Mouse (Mus musculus) liver, postnatal 0 days (tissue): ENCODE measurements around the gene Ccdc163. TPM values are rescaled to one million over a fixed set of nuclear protein-coding genes. Genes with fewer than 3 reads are reported as not detected.
A peak's percentile ranks its signal among the peaks of the same experiment; 100 is the strongest.
"Not testable (repeated sequence)": the region's sequence is repeated elsewhere in the genome, so short reads cannot be mapped to it uniquely, and the experiment has no call there.

ENCODE experiments used
- ATAC-seq: fragments of 200-750 bp; cut with Nextera tagmentation; 2 replicates; pipeline ENCODE4 v1.8.0; 2017; ENCODE audit warnings: mild to moderate bottlenecking, moderate library complexity
- DNase-seq: peaks from one replicate; pipeline ENCODE4 v3.0.0-alpha.2; 2016
- H3K27ac ChIP-seq: fragments of 300-500 bp; sonication (generic); 2 replicates; pipeline ENCODE4 v1.5.1; 2014; ENCODE audit warnings: antibody characterized with exemption, moderate library complexity, mild to moderate bottlenecking, low read depth
- H3K27me3 ChIP-seq: fragments of 300-500 bp; sonication (generic); 2 replicates; pipeline ENCODE4 v1.6.1; 2014; ENCODE audit warnings: low read length, control low read depth, mixed read lengths; ENCODE audit not compliant: insufficient read depth
- H3K36me3 ChIP-seq: fragments of 300-500 bp; sonication (generic); replicated peaks from 2 replicates; pipeline ENCODE4 v1.6.1; 2014; ENCODE audit warnings: mild to moderate bottlenecking, control low read depth, low read length, moderate library complexity, mixed read lengths; ENCODE audit not compliant: insufficient read depth
- H3K4me1 ChIP-seq: fragments of 300-500 bp; sonication (generic); 2 replicates; pipeline ENCODE4 v1.6.1; 2014; ENCODE audit warnings: antibody characterized with exemption, mild to moderate bottlenecking, control low read depth; ENCODE audit not compliant: insufficient read depth
- H3K4me2 ChIP-seq: fragments of 300-500 bp; sonication (generic); 2 replicates; pipeline ENCODE4 v1.6.1; 2014; ENCODE audit warnings: low read depth, mild to moderate bottlenecking, low read length, moderate library complexity, mixed read lengths
- H3K4me3 ChIP-seq: fragments of 300-500 bp; sonication (generic); 2 replicates; pipeline ENCODE4 v1.5.1; 2014; ENCODE audit warnings: low read depth, low read length
- H3K9ac ChIP-seq: fragments of 300-500 bp; sonication (generic); replicated peaks from 2 replicates; pipeline ENCODE4 v1.6.1; 2014; ENCODE audit warnings: mild to moderate bottlenecking, moderate library complexity
- H3K9me3 ChIP-seq: fragments of 300-500 bp; sonication (generic); 2 replicates; pipeline ENCODE4 v1.6.1; 2016; ENCODE audit warnings: mild to moderate bottlenecking, control low read depth, low read length, mixed read lengths
- CTCF ChIP-seq: sonication (generic); IDR thresholded peaks from 2 replicates; pipeline ENCODE4 v1.5.1; 2016; ENCODE audit warnings: antibody characterized with exemption, low read depth
- EP300 ChIP-seq: IDR thresholded peaks from 2 replicates; pipeline ENCODE4 v1.6.1; 2016; ENCODE audit warnings: antibody characterized with exemption, low read depth, mild to moderate bottlenecking
- WGBS: fragments of 180-500 bp; shearing (Covaris S2); extraction: QIAGEN DNeasy Blood & Tissue Kit; methylation state at CpG from one replicate; pipeline ENCODE4 v1.1.7; 2014; ENCODE audit not compliant: insufficient replicate concordance; 5-methylcytosine and 5-hydroxymethylcytosine counted together
- polyA plus RNA-seq: library from polyadenylated mRNA; unstranded; fragments of >200 nt; fragmentation: Nextera tagmentation; extraction: Ambion mirVana; gene quantifications from 2 replicates; pipeline ENCODE4 v1.2.1, GENCODE M21; 2015

The Ccdc163 gene
- polyA plus RNA-seq, 1 experiment from 2014 or later, result 6.1 TPM

- H3K9ac ChIP-seq, result no peak overlapping the region
- H3K9me3 ChIP-seq, result no peaks in the 10 kb centered on the region
- no peak overlapping the region for H3K4me3 ChIP-seq
- H3K4me1 ChIP-seq, result peaks cover 8% of the 10 kb centered on the region
- 31% methylated on average over 3 of the region's 3 CpGs for WGBS
- H3K27me3 ChIP-seq, result no peaks in the 10 kb centered on the region
- TF ChIP-seq CTCF (no peak), EP300 (no peak)
- 0 out of 2 replicates have a peak overlapping the region, but pooled peaks have one; percentile 48 for H3K27ac ChIP-seq
- H3K4me2 ChIP-seq, result no peak overlapping the region
- H3K36me3 ChIP-seq, result no peaks in the 10 kb centered on the region
- DNase-seq, result no peak
- no peak for ATAC-seq
These were observed 40.2 kb upstream of the Ccdc163 start for GRCm38 (mm10) chr4:116668145-116668544.

GRCm38 (mm10) chr4:116669291-116669690 lies 39.0 kb upstream of the Ccdc163 start:
- Histone ChIP-seq H3K4me1 (peaks cover 14% of the 10 kb centered on the region), H3K36me3 (no peaks in the 10 kb centered on the region), H3K27me3 (no peaks in the 10 kb centered on the region), H3K9me3 (no peaks in the 10 kb centered on the region), H3K27ac (no peak overlapping the region), H3K4me2 (no peak overlapping the region), H3K9ac (no peak overlapping the region), H3K4me3 (no peak overlapping the region)
- ATAC-seq (no peak), DNase-seq (no peak)
- peak; percentile 65 for TF ChIP-seq CTCF
- no peak for TF ChIP-seq EP300
- 42% methylated on average over 2 of the region's 2 CpGs for WGBS

GRCm38 (mm10) chr4:116672785-116673184 lies 35.5 kb upstream of the Ccdc163 start:
- H3K9ac ChIP-seq, result no peak overlapping the region
- peak overlapping the region; percentile 82 for H3K27ac ChIP-seq

GRCm38 (mm10) chr4:116674761-116675160 lies 33.5 kb upstream of the Ccdc163 start:
- ATAC-seq, result 0 out of 2 replicates have a peak, but pooled peaks have one; percentile 2
- H3K27me3 ChIP-seq, H3K9ac ChIP-seq, H3K36me3 ChIP-seq, H3K4me3 ChIP-seq, H3K4me1 ChIP-seq, H3K9me3 ChIP-seq, H3K4me2 ChIP-seq, DNase-seq: not testable (repeated sequence)
- WGBS, result 71% methylated on average over 6 of the region's 6 CpGs
- 0 out of 2 replicates have a peak overlapping the region, but pooled peaks have one; percentile 52 for H3K27ac ChIP-seq

More at GRCm38 (mm10) chr4:116672785-116673184, 35.5 kb upstream of the Ccdc163 start:
- DNase-seq (peak; percentile 81), ATAC-seq (peak; percentile 96)
- H3K4me3 ChIP-seq, result no peak overlapping the region
- TF ChIP-seq EP300 (peak; percentile 85; the same call in 1 of the 2 replicates), CTCF (peak; percentile 15; the same call in 1 of the 2 replicates)
- 20% methylated on average over 2 of the region's 2 CpGs for WGBS
- no peaks in the 10 kb centered on the region for H3K9me3 ChIP-seq
- H3K4me2 ChIP-seq, result no peak overlapping the region
- H3K27me3 ChIP-seq, result no peaks in the 10 kb centered on the region
- H3K36me3 ChIP-seq, result no peaks in the 10 kb centered on the region
- peaks cover 14% of the 10 kb centered on the region for H3K4me1 ChIP-seq

- no peaks in the 10 kb centered on the region for H3K36me3 ChIP-seq
These were observed 32.3 kb upstream of the Ccdc163 start for GRCm38 (mm10) chr4:116676027-116676426.

GRCm38 (mm10) chr4:116677808-116678207 lies 30.5 kb upstream of the Ccdc163 start:
- Histone ChIP-seq H3K27me3 (no peaks in the 10 kb centered on the region), H3K27ac (no peak overlapping the region), H3K4me2 (no peak overlapping the region), H3K9ac (no peak overlapping the region), H3K9me3 (no peaks in the 10 kb centered on the region), H3K4me1 (peaks cover 8% of the 10 kb centered on the region), H3K36me3 (no peaks in the 10 kb centered on the region), H3K4me3 (no peak overlapping the region)
- DNase-seq (no peak), ATAC-seq (no peak)
- no peak for TF ChIP-seq EP300
- no peak for TF ChIP-seq CTCF
- 67% methylated on average over 1 of the region's 1 CpGs for WGBS

More at GRCm38 (mm10) chr4:116676027-116676426, 32.3 kb upstream of the Ccdc163 start:
- WGBS, result 65% methylated on average over 3 of the region's 3 CpGs
- TF ChIP-seq CTCF, result no peak
- no peak for TF ChIP-seq EP300
- Histone ChIP-seq H3K9me3 (no peaks in the 10 kb centered on the region), H3K4me3 (no peak overlapping the region), H3K4me2 (no peak overlapping the region), H3K27ac (no peak overlapping the region), H3K27me3 (no peaks in the 10 kb centered on the region), H3K9ac (no peak overlapping the region), H3K4me1 (peaks cover 8% of the 10 kb centered on the region)
- ATAC-seq (no peak), DNase-seq (no peak)

- TF ChIP-seq EP300 (no peak), CTCF (no peak)
- Histone ChIP-seq H3K4me3 (no peak overlapping the region), H3K9ac (no peak overlapping the region), H3K9me3 (no peaks in the 10 kb centered on the region), H3K4me1 (peaks cover 2% of the 10 kb centered on the region), H3K4me2 (no peak overlapping the region), H3K27ac (no peak overlapping the region), H3K36me3 (no peaks in the 10 kb centered on the region), H3K27me3 (no peaks in the 10 kb centered on the region)
- no peak for DNase-seq
- 72% methylated on average over 5 of the region's 5 CpGs for WGBS
- ATAC-seq, result no peak
These were observed 29.2 kb upstream of the Ccdc163 start for GRCm38 (mm10) chr4:116679141-116679540.

- not testable (repeated sequence) for DNase-seq, H3K27me3 ChIP-seq, H3K4me2 ChIP-seq, H3K9ac ChIP-seq, H3K27ac ChIP-seq, ATAC-seq, H3K9me3 ChIP-seq, H3K36me3 ChIP-seq, H3K4me3 ChIP-seq
- WGBS, result 92% methylated on average over 4 of the region's 4 CpGs
- peaks cover 12% of the 10 kb centered on the region for H3K4me1 ChIP-seq
These were observed 27.8 kb upstream of the Ccdc163 start for GRCm38 (mm10) chr4:116680521-116680920.
